Mouse (Mus musculus) G1E (cell line): ENCODE measurements around the gene Hist1h3e.
"Not testable (repeated sequence)": the region's sequence is repeated elsewhere in the genome, so short reads cannot be mapped to it uniquely, and the experiment has no call there.

Source experiments
- CTCF ChIP-seq: IDR thresholded peaks from 2 replicates; pipeline ENCODE4 v1.5.1; 2012; ENCODE audit warnings: low read depth, low read length, inconsistent platforms, mixed read lengths
- GATA1 ChIP-seq: IDR thresholded peaks from 2 replicates; pipeline ENCODE4 v1.6.1; 2012; ENCODE audit warnings: borderline replicate concordance, low read length, inconsistent platforms, mixed read lengths
- POLR2AphosphoS5 ChIP-seq: IDR thresholded peaks from 2 replicates; pipeline ENCODE4 v1.6.1; 2012; ENCODE audit warnings: low read depth, low read length, inconsistent platforms; ENCODE audit not compliant: insufficient replicate concordance

- TF ChIP-seq POLR2AphosphoS5: peak; percentile 97
- TF ChIP-seq GATA1, CTCF: not testable (repeated sequence)
These were observed 26.8 kb downstream of the Hist1h3e start, which contains the start of gene Hist1h3g for GRCm38 (mm10) chr13:23535137-23536075.
